Mouse (Mus musculus): ENCODE results near the gene Myo16.

DNA sequence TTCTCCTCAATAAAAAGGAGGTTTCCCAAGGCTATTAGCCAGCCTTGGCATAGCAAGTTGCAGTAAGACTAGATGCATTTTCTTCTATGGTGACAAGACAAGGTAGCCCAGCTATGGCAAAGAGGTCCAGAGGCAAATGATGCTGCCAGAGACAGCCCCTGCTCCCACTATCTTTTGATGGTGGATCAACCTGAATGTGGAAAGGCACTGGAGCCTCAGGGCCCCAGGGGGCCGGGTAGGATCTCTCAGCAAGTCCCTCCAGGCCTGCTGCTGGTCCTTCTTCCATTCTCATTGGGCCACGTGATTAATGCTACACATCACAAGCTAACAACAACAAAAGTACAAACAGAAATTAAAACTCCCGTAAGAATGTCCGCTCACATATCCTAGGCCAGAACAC is 266.0 kb downstream of the Myo16 start:
- TF ChIP-seq GATA1 (IDR thresholded peaks at IDR 0.05; ENCODE audit: low read length) = no peak
- TF ChIP-seq TAL1 (IDR thresholded peaks at IDR 0.05; ENCODE audit: low read length) = no peak

All from erythroblast, embryonic 14.5 days (primary cell).